Mouse (Mus musculus): ENCODE results near the gene Gm20671. TPM values are rescaled to one million over a fixed set of nuclear protein-coding genes. Genes with fewer than 3 reads are reported as not detected.
"Not testable (repeated sequence)": the region's sequence is repeated elsewhere in the genome, so short reads cannot be mapped to it uniquely, and the experiment has no call there.

Gm20671 gene
- polyA plus RNA-seq (2015; fragmentation: Nextera tagmentation; extraction: Ambion mirVana): not detected in 2 replicates

DNA sequence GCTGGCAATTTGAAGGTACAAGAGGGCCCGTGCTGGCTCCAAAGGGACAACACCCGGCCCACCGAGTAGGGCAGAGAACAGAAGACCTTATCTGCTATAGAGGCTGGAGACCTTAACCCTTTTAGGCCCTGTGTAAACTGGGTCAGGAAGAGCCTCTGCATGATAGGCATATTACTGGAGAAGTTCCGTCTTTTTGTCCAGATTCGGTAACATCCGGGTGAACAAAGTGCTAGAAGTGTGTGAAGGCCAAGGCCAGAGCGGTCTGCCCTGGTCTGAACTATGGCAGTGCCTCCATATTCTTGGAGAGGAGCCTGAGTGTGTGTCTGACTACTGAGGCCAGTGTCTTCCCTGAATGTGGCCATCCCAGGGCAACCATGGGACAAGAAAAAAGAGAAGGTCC, at the start of gene Gm20671:
Gene Gm20671, minus strand, starts transcription at position 101 of the 400 bp plus-strand sequence.
- Histone ChIP-seq H3K4me2 (no peak within 1 kb of the TSS), H3K4me1 (no peaks in the 10 kb centered on the region), H3K27me3 (no peaks in the 10 kb centered on the region), H3K4me3 (replicated peaks) (no peak within 1 kb of the TSS), H3K9ac (no peak within 1 kb of the TSS), H3K27ac (no peak within 1 kb of the TSS), H3K9me3 (replicated peaks) (no peaks in the 10 kb centered on the region), H3K36me3 (peaks cover 80% of the 10 kb centered on the region)
- no peak for ATAC-seq (replicated peaks; ENCODE audit: low FRiP score)
- 93% methylated on average over 7 of the region's 7 CpGs for WGBS

DNA sequence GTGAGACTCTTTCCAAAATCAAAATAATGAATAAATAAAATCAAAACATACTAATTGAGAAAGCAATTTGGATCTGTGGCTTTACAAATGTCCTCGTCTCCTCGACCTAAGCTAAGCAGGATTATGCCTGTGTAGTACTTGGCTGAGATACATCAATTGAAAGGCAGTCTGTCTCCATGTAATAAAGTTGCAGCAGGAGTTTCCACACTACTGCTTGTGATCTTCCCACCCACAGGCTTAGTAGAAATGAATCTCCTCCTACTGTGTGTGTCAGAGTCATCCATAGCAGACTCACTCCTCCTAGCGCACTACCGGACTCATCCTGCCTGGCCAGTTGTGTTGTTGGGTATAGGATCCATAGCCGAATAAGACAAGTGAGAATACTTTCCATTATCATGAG, 45.4 kb upstream of the Gm20671 start:
- WGBS: 96% methylated on average over 5 of the region's 5 CpGs

DNA sequence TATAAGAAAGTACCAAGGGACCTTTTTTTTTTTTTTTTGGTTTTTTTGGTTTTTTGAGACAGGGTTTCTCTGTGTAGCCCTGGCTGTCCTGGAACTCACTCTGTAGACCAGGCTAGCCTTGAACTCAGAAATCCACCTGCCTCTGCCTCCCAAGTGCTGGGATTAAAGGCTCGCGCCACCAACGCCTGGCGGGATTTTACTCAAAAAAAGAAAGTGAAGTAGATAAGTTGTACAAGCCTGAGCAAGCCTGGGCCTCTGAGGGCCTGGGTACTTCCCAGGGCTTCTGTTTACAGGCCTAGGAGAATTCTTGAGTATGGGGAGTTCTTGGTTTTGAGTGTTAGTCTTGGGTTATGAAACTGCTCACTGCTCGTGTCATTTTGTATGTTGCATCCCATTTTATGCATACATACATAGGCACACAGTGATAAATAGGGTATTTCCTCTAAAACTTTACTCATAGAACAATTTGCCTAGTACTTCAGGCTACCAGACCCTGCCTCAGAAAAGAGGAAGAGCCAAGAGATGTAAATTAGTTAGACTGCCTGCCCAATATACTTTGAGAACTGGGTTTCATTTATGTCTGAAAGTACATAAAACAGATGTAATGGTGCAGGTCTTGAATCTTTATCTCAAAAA, 42.6 kb upstream of the Gm20671 start:
- Histone ChIP-seq H3K9ac (no peak overlapping the region), H3K4me1 (peaks cover 3% of the 10 kb centered on the region), H3K4me2 (no peak overlapping the region), H3K36me3 (peaks cover 72% of the 10 kb centered on the region), H3K4me3 (replicated peaks) (no peak overlapping the region), H3K27ac (no peak overlapping the region), H3K9me3 (replicated peaks) (no peaks in the 10 kb centered on the region), H3K27me3 (no peaks in the 10 kb centered on the region)
- ATAC-seq (replicated peaks; ENCODE audit: low FRiP score): no peak
- WGBS: 95% methylated on average over 5 of the region's 5 CpGs

More for the DNA sequence above, 45.4 kb upstream of the Gm20671 start:
- no peaks in the 10 kb centered on the region for H3K9me3 ChIP-seq (replicated peaks)
- peaks cover 79% of the 10 kb centered on the region for H3K36me3 ChIP-seq
- no peak for ATAC-seq (replicated peaks; ENCODE audit: low FRiP score)
- no peaks in the 10 kb centered on the region for H3K4me1 ChIP-seq
- no peak overlapping the region for H3K27ac ChIP-seq
- no peak overlapping the region for H3K4me3 ChIP-seq (replicated peaks)
- H3K9ac ChIP-seq: no peak overlapping the region
- no peak overlapping the region for H3K4me2 ChIP-seq
- H3K27me3 ChIP-seq: no peaks in the 10 kb centered on the region

- under 1% methylated on average over 63 of the region's 64 CpGs for WGBS
- H3K27me3 ChIP-seq: no peaks in the 10 kb centered on the region
- H3K9ac ChIP-seq: peak within 1 kb of the TSS; percentile 74
- H3K36me3 ChIP-seq: peaks cover 25% of the 10 kb centered on the region
- H3K27ac ChIP-seq: peak within 1 kb of the TSS; percentile 91
- H3K9me3 ChIP-seq (replicated peaks): no peaks in the 10 kb centered on the region
- peak within 1 kb of the TSS; percentile 75 for H3K4me2 ChIP-seq
- H3K4me1 ChIP-seq: peaks cover 9% of the 10 kb centered on the region
- H3K4me3 ChIP-seq (replicated peaks): peak within 1 kb of the TSS; percentile 78
- peak; percentile 99 for ATAC-seq (replicated peaks; ENCODE audit: low FRiP score)
Measured at GRCm38 (mm10) chr5:32863253-32864228, 36.6 kb upstream of the Gm20671 start, which contains the start of gene Depdc5. Gene Depdc5 (plus strand): TSS chr5:32863701.

DNA sequence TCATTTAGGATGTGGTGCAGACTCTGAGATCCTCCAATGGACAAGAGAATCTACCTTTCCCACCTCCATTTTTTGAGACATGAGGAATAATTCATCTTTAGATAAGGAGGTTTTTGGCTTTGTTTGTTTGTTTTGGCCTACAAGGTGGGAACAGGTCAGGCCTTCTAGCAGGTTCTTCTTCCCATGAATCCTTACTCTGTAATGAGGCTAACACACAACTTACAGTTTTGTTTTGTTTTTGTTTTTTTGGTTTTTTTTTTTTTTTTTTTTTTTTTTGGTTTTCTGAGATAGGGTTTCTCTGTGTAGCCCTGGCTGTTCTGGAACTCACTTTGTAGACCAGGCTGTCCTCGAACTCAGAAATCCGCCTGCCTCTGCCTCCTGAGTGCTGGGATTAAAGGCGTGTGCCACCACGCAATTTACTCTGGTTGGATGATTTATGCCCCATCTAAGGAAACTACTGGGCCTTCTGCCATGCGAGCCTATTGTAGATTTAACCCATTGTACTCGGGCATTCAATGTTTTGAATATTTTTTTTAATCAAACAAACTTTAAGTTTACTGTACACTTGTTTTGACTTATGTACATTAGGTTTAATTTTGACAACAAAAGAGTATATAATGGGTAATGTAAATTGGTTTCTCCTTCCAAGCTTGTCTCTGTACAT, 35.7 kb upstream of the Gm20671 start:
- peaks cover 9% of the 10 kb centered on the region for H3K4me1 ChIP-seq
- H3K9ac ChIP-seq: no peak overlapping the region; the same call in 1 of the 2 replicates
- H3K36me3 ChIP-seq: peaks cover 16% of the 10 kb centered on the region
- H3K4me3 ChIP-seq (replicated peaks): peak overlapping the region; percentile 78
- no peak for ATAC-seq (replicated peaks; ENCODE audit: low FRiP score)
- no peaks in the 10 kb centered on the region for H3K27me3 ChIP-seq
- 44% methylated on average over 6 of the region's 6 CpGs for WGBS
- H3K4me2 ChIP-seq: peak overlapping the region; percentile 75
- H3K9me3 ChIP-seq (replicated peaks): no peaks in the 10 kb centered on the region
- H3K27ac ChIP-seq: peak overlapping the region; percentile 91; the same call in 1 of the 2 replicates

- Histone ChIP-seq H3K9me3 (replicated peaks) (no peaks in the 10 kb centered on the region), H3K4me3 (replicated peaks) (no peak overlapping the region)
- WGBS: 86% methylated on average over 1 of the region's 1 CpGs
Measured at GRCm38 (mm10) chr5:32861082-32861481, 34.2 kb upstream of the Gm20671 start.

GRCm38 (mm10) chr5:32857781-32858220, 30.9 kb upstream of the Gm20671 start:
- H3K4me3 ChIP-seq (replicated peaks): peak overlapping the region; percentile 53
- ATAC-seq (replicated peaks; ENCODE audit: low FRiP score): no peak; the same call in 1 of the 2 replicates
- H3K4me1 ChIP-seq: peaks cover 12% of the 10 kb centered on the region
- H3K36me3 ChIP-seq: no peaks in the 10 kb centered on the region
- H3K27me3 ChIP-seq: no peaks in the 10 kb centered on the region
- H3K4me2 ChIP-seq: peak overlapping the region; percentile 66
- no peaks in the 10 kb centered on the region for H3K9me3 ChIP-seq (replicated peaks)
- H3K27ac ChIP-seq: peak overlapping the region; percentile 79
- WGBS: 3% methylated on average over 6 of the region's 6 CpGs
- H3K9ac ChIP-seq: peak overlapping the region; percentile 35; the same call in 1 of the 2 replicates

More at GRCm38 (mm10) chr5:32861082-32861481, 34.2 kb upstream of the Gm20671 start:
- Histone ChIP-seq H3K4me2 (no peak overlapping the region), H3K4me1 (peaks cover 9% of the 10 kb centered on the region), H3K27ac (no peak overlapping the region), H3K9ac (no peak overlapping the region), H3K27me3 (no peaks in the 10 kb centered on the region), H3K36me3 (peaks cover 3% of the 10 kb centered on the region; the same call in 1 of the 2 replicates)
- no peak for ATAC-seq (replicated peaks; ENCODE audit: low FRiP score)

DNA sequence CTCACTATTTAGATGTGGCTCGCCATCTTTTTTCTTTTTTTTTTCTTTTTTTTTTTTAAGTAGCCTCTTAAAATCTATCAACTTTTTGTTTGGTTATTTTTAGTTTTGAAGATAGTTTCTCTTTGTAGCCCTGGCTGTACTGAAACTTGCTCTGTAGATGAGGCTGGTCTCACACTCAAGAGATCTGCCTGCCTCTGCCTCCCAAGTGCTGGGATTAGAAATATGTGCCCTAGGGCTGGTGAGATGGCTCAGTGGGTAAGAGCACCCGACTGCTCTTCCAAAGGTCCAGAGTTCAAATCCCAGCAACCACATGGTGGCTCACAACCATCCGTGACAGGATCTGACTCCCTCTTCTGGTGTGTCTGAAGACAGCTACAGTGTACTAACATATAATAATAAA, 28.4 kb upstream of the Gm20671 start:
- not testable (repeated sequence) for H3K4me2 ChIP-seq; H3K4me3 ChIP-seq (replicated peaks); ATAC-seq (replicated peaks; ENCODE audit: low FRiP score); H3K36me3 ChIP-seq; H3K9ac ChIP-seq; H3K27ac ChIP-seq; H3K9me3 ChIP-seq (replicated peaks); H3K27me3 ChIP-seq
- H3K4me1 ChIP-seq: peaks cover 33% of the 10 kb centered on the region
- 92% methylated on average over 3 of the region's 3 CpGs for WGBS

GRCm38 (mm10) chr5:32854818-32855217, 27.9 kb upstream of the Gm20671 start:
- Histone ChIP-seq H3K27me3 (no peaks in the 10 kb centered on the region), H3K9me3 (replicated peaks) (no peaks in the 10 kb centered on the region), H3K4me3 (replicated peaks) (no peak overlapping the region; the same call in 1 of the 2 replicates), H3K4me2 (no peak overlapping the region), H3K27ac (peak overlapping the region; percentile 46; the same call in 1 of the 2 replicates), H3K36me3 (peaks cover 8% of the 10 kb centered on the region; the same call in 1 of the 2 replicates), H3K4me1 (peaks cover 33% of the 10 kb centered on the region), H3K9ac (no peak overlapping the region)
- no peak for ATAC-seq (replicated peaks; ENCODE audit: low FRiP score)
- WGBS: 81% methylated on average over 4 of the region's 4 CpGs

GRCm38 (mm10) chr5:32853731-32854507, 27.0 kb upstream of the Gm20671 start, which contains the start of gene Prr14l:
Gene Prr14l (minus strand): TSS chr5:32854256.
- peak; percentile 96 for ATAC-seq (replicated peaks; ENCODE audit: low FRiP score)
- peak within 1 kb of the TSS; percentile 87 for H3K27ac ChIP-seq
- no peaks in the 10 kb centered on the region for H3K9me3 ChIP-seq (replicated peaks)
- H3K4me3 ChIP-seq (replicated peaks): peak within 1 kb of the TSS; percentile 78
- peaks cover 11% of the 10 kb centered on the region; the same call in 1 of the 2 replicates for H3K36me3 ChIP-seq
- no peaks in the 10 kb centered on the region for H3K27me3 ChIP-seq
- H3K4me1 ChIP-seq: peaks cover 33% of the 10 kb centered on the region
- WGBS: under 1% methylated on average over 43 of the region's 51 CpGs
- peak within 1 kb of the TSS; percentile 94 for H3K9ac ChIP-seq
- H3K4me2 ChIP-seq: peak within 1 kb of the TSS; percentile 72

DNA sequence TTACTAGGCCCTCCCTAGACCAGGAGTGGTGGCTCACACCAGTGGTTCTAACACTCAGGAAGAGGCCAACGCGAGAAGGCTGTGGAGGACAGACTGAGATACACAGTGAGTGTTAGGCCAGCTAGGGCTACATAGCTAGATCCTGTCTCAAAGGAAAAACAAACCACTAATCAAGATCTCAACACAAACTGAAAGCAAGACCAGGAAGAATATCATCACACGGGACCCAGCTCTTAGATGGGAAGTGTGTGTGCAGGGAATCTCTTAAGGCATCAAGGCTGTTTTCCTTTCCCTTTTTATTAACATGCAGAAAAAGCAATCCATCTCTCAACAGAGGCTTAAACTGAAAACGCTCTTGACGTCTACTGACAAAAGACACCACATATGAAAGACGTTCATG, 25.1 kb upstream of the Gm20671 start:
- no peaks in the 10 kb centered on the region for H3K9me3 ChIP-seq (replicated peaks)
- H3K4me3 ChIP-seq (replicated peaks): peak overlapping the region; percentile 78
- peaks cover 15% of the 10 kb centered on the region for H3K36me3 ChIP-seq
- ATAC-seq (replicated peaks; ENCODE audit: low FRiP score): no peak
- 46% methylated on average over 6 of the region's 6 CpGs for WGBS
- H3K4me1 ChIP-seq: peaks cover 33% of the 10 kb centered on the region
- peak overlapping the region; percentile 23 for H3K9ac ChIP-seq
- H3K27ac ChIP-seq: peak overlapping the region; percentile 51
- no peaks in the 10 kb centered on the region for H3K27me3 ChIP-seq
- H3K4me2 ChIP-seq: peak overlapping the region; percentile 72
